Mouse (Mus musculus) cerebellum, adult 9-10 months (tissue): ENCODE results near the gene Tomm40.

Experiments
- DNase-seq: peaks from one replicate; pipeline ENCODE4 v3.0.0; 2022

Gene Tomm40

GRCm38 (mm10) chr7:19744590-19745385 lies 29.6 kb upstream of the Tomm40 start:
- DNase-seq, result no peak

DNA sequence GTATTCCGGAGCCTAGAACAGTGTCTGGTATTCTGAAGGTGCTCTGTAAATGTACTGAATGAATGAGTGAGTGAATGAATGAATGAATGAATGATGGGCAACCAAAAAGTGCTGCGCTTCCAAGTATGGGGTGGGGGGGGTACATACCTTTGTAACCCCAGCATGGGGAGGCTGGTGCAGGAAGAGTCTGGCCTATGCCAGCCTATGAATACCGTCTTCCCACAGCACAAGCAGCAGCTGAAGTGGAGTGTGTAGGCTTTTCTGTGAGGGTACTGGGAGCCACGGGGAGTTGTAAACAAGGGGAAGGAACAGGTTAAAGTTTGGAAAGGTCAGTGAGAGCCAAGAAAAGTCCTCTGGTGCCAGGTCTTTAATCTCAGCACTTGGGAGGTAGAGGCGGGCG lies 28.6 kb upstream of the Tomm40 start:
- no peak for DNase-seq

DNA sequence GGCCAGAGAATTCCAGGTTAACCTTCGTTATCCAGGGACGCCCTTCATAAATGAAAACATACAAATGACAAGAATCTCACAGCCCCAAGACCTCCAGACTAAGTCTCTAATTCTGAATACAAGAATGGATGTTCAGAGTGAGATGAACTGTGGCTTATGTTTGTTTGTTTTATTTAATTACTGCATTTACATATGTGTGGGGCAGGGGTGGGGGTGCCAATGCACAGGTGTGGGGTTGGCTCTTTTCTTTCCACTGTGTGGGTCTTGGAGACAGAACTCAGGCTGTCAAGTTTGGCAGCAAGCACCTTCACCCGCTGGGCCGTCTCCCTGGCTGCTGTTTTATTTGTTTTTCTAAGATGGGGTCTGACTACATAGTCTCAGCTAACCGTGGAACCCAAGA lies 27.2 kb upstream of the Tomm40 start:
- no peak for DNase-seq

DNA sequence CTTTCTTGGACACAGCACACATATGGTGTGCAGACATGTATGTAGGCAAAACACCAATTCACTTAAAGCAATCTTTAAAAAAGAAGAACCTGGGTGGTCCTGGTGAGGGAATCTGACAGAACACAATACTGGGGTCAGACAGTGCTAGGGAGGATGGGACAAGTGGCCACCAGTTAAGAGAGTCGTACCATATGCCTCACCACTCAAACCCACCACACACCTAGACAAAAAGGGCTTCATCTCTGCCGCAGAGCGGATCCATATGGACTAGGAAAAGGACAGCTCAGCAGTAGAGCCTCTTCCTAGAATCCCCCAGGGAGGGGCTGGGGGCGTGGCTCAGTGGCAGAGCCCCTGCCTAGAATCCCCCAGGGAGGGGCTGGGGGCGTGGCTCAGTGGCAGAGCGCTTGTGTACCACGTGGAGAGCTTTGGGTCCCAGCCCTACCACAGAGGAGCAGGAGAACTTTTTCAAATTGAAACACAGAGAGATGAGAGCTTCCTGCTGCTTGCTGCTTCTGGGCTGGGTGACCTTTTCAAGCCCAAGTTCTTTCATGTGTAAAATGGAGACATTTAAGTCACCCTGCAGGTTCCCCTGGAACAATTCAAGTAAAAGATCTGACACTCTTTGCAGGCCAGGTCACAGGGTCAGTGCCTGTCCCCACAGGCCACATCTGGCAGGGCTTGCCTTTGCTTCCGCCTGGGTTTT lies 26.2 kb upstream of the Tomm40 start:
- DNase-seq, result no peak

GRCm38 (mm10) chr7:19740269-19740668 lies 25.0 kb upstream of the Tomm40 start:
- DNase-seq, result no peak

DNA sequence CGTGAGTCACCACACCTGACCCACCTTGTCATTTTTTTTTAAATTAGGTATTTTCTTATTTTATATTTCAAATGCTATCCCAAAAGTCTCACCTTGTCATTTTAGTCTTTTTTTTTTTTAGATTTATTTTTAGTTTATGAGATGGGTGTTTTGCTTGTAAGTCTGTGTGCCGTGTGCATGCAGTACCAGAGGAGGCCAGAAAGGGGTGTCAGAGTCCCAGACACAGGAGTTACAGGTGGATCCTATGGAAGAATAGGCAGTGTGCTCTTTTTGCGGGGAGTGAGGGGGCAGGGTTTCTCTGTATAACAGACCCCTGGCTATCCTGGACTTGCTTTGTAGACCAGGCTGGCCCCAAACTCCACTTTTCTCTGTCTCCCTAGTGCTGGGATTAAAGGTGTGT lies 23.5 kb upstream of the Tomm40 start:
- no peak for DNase-seq

GRCm38 (mm10) chr7:19736389-19737057 lies 21.3 kb upstream of the Tomm40 start:
- DNase-seq, result no peak

- no peak for DNase-seq
These were observed 19.0 kb upstream of the Tomm40 start for GRCm38 (mm10) chr7:19734178-19734666.

- DNase-seq, result no peak
These were observed 11.3 kb upstream of the Tomm40 start for GRCm38 (mm10) chr7:19726541-19726940.

DNA sequence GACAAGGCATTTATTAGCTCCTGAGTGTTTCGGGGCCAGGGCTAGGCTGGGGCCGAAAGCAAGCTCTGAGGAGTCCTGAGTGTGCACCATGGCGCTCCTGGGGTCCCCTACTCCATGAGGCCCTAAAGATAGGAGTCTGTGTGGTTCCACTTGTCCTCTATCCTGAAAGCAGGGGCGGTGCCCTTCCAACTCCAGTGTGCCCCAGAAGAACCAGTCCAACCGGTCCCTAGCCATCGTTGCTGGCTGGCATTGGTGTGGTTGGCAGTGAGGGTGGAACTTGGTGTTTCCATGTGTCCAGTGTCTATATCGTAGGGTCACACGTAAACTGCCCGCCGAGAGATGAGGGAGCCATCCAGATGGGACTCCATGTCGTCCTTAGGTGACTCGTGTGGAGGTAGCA lies 8.9 kb upstream of the Tomm40 start:
- no peak for DNase-seq

DNA sequence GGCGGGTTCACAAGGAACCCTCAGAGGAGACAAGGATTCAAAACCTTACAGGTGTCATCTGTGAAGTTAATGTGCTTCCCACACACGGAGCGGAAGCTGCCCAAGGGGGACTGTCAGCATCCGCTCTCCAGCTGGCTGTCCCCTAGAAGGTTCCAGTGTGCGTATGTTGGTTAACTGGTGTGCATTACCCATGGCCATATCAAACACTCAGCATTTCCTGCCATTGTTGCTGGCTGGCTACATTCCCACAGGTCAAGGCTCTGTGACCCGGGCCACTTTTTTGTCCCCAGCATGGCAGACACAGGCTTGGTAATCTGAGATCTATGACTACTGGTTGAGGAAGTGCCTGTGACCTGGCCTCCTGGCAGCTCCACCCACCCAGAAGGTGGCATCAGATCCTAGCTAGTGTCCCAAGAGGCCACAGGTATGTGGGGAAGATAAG lies 7.5 kb upstream of the Tomm40 start:
- no peak for DNase-seq

DNA sequence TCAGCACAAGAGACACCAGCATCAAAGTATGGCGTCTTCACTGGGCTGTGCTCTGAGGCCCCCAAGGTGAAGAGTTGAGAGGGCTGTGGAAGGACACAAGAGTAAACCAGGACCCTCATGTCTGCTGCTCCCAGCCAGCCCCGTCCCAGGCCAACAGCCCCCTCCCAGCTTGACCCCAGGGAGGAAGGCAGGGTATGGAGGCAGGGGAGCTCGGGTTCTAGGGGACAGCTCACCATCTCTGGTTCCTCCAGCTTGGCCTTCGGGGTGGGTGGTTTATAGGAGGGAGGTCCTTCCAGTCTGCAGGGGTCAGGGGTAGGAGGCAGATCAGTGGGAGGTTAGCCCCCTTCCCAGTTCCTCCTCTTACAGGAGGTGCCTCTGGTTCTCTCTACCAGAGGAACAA lies 4.0 kb upstream of the Tomm40 start:
- no peak for DNase-seq

DNA sequence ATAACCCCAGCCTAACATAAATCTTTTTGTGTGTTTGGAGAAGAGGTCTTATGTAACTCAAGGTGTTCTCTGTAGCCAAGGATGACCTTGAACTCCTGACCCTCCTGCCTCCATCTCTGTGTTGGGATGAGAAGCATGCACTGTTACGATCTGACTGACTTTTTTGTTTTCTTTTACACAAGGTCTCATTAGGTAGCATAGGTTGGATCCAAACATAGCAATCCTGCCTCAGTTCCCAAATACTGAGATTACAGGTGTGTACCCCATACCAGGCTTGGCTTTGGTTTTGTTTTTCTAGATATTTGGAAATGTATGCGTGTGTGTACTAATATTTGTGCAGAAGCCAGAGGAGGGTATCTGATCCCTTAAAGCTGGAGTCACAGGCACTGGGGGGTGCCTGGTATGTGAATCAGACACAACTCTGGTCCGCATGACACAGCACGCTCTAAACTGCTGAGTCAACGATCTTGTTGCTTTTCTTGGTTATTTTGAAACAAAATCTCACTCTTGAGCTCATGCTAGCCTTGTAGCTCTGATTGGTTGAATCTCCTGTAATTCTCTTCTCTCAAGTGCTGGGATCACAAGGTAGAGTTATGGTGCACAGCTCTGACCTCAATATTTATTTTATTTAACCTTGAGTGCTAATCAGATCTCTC lies 3.2 kb upstream of the Tomm40 start:
- DNase-seq, result peak; percentile 52

DNA sequence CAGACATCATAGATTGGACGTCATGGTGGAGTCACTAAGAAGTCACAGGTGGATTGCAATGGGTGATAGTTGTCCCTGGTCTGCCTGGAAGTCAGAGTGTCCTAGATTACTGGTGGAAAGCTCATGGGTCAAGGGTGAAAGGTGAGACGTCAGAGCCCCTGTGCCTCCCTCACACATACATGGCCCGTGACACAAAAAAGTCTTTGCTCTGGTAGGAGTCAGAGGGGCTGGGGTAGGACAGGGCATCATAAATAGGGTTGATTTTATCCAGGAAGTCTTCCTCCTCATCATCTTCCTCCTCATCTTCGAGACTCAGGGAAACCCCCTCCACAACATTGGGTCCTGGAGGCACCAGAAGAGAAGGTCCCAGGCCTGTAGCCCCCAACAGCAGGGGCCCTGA lies 2.1 kb upstream of the Tomm40 start:
- DNase-seq, result peak; percentile 63

- DNase-seq, result peak; percentile 71
These were observed 1.6 kb upstream of the Tomm40 start for GRCm38 (mm10) chr7:19716822-19717221.

DNA sequence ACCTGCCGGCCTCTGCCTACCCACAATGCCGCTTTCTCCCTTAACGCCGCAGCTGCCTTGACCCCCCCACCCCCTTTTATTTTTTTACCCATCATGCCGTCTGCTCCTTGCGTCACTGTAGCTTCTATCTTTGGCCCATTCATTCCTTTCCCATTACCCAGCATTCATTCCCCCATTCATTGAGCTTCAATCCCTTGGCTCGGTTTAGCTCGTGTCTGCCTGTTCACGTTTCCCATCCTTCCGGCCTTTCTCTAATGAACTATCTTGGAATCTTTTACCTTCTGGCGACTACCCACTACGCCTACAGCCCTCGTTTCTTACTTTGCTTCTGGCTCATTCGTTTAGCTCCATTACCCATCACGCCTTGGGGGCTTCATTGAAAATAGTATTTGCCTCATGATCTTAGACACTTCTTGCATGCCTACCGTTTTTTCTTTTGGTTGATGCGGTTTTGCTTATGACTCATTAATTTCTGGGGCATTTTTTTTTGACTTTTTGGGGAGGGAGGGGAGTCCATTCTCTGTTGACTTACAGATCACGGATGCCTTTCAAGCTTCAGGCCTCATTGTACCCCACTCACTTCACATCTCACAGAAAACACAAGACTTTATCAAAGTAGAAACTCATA lies 931 bp upstream of the Tomm40 start:
- no peak for DNase-seq

DNA sequence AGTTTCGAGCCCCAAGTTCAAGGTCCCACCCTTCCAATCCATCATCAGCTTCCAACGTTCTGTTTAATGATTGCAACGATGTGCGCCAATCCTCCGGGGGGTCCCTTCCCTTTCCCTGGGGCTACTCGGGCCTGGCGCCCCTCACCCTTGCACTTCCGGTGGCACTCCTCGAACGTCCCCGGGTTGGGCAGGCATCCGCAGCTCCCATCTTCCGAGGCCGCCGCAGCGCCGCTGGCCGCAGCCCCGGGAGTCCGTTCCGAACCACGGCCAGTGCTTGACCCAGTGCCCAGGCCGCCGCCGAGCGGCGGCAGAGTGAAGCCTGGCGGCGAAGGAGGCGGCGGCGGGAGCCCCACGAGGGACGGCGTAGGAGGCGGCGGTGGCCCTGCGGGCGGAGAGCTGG lies 402 bp downstream of the Tomm40 start:
- peak; percentile 78 for DNase-seq

DNA sequence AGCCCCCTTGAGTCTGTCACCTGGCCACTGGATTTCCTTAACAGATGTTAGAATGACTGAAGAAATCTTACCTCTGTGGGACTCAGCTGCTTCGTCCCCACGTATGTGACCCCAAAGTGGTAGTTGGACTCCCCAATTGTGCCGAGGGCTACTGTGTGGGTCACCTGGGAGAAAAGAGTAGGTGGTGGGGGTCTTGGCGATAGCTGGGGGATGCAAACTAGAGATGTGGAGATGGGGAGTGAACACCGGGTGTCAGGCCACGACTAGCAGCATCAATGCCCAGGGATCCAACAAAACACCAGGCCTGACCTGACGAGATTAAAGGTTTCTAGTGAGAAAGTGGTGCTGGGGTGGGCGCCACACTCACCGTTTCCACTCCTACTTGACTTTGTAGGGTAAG lies 1.6 kb downstream of the Tomm40 start:
- DNase-seq, result peak; percentile 53

DNA sequence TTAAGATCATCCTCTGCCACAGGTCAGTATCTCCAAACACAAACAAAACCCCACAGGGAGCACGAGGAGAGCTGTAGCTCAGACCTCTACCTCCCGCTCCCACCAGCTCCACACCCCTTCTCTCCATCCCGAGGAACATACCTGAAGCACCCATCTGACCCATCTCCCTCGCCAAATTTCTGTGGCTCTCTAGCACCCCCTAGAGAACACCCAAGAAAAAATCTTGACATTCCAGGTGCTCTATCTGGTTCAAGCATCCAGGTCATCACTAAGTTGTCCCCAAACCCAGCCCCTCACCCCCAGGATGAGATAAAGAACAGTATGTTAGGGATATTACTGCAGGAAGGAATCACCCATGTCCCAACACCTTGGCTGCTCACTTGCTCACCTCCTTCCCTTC lies 2.0 kb downstream of the Tomm40 start:
- peak; percentile 52 for DNase-seq

- DNase-seq, result no peak
These were observed 2.8 kb downstream of the Tomm40 start for GRCm38 (mm10) chr7:19712414-19712813.

- no peak for DNase-seq
These were observed 4.6 kb downstream of the Tomm40 start for GRCm38 (mm10) chr7:19710650-19711049.

DNA sequence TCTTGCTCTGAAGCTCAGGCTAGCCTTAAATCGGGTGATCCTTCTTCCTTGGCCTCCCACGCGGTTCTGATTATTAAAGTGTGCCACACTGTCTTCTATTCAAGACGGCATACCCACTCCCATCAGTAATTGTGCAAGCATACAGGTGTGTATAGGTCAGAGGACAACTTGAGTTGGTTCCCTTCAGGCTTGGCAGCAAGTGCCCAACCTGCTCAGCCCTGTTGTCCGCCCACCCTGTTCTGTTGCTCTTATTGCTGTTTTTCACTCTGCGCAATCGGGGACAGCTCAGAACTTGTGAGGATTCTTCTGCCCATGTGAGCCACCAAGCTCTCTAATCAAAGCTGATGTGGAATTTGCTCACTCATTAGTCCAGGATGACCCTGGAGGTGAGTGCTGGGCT lies 10.0 kb downstream of the Tomm40 start:
- DNase-seq, result no peak

GRCm38 (mm10) chr7:19704475-19704874 lies 10.8 kb downstream of the Tomm40 start:
- DNase-seq, result no peak
